Mouse (Mus musculus) ES-E14 (cell line): ENCODE measurements around the gene Zfp235. TPM values are rescaled to one million over a fixed set of nuclear protein-coding genes. Genes with fewer than 3 reads are reported as not detected.

Experiments used
- DNase-seq: peaks from one replicate; pipeline ENCODE4 v3.0.0-alpha.2; 2013; ENCODE audit warnings: low read depth, low spot score
- H3K27ac ChIP-seq: 2 replicates; pipeline ENCODE4 v1.5.1; 2012; ENCODE audit warnings: low read depth, mild to moderate bottlenecking, low read length, moderate library complexity, mixed read lengths; ENCODE audit not compliant: poor library complexity, insufficient read depth, severe bottlenecking
- H3K36me3 ChIP-seq: 2 replicates; pipeline ENCODE4 v1.6.1; 2012; ENCODE audit warnings: mild to moderate bottlenecking, low read length, moderate library complexity, mixed read lengths; ENCODE audit not compliant: control insufficient read depth, poor library complexity, insufficient read depth, severe bottlenecking
- H3K4me1 ChIP-seq, 2 experiments: fragments of 150-350 bp in 1 of 2; sonication (generic) in 1 of 2; 2 replicates each; pipeline ENCODE4 v1.6.1; 2012; ENCODE audit warnings: low read length in 2 of 2, mild to moderate bottlenecking in 1 of 2, mixed read lengths in 1 of 2; ENCODE audit not compliant: control insufficient read depth in 2 of 2, insufficient read depth in 2 of 2, poor library complexity in 1 of 2
- H3K4me3 ChIP-seq, 2 experiments: fragments of 150-350 bp in 1 of 2; sonication (generic) in 1 of 2; 2 replicates each; pipeline ENCODE4 v1.5.1; 2012; ENCODE audit warnings: low read length in 2 of 2, low read depth in 1 of 2, mild to moderate bottlenecking in 1 of 2, mixed read lengths in 1 of 2; ENCODE audit not compliant: insufficient read depth in 1 of 2, poor library complexity in 1 of 2, severe bottlenecking in 1 of 2
- H3K9ac ChIP-seq: 2 replicates; pipeline ENCODE4 v1.6.1; 2012; ENCODE audit warnings: low read depth, mild to moderate bottlenecking, low read length, mixed read lengths; ENCODE audit not compliant: poor library complexity, insufficient read depth, severe bottlenecking
- H3K9me3 ChIP-seq: fragments of 150-350 bp; sonication (generic); 2 replicates; pipeline ENCODE4 v1.6.1; 2012; ENCODE audit warnings: low read depth, mild to moderate bottlenecking, low read length; ENCODE audit not compliant: control insufficient read depth, insufficient read depth
- CHD2 ChIP-seq: IDR thresholded peaks from 2 replicates; pipeline ENCODE4 v1.6.1; 2014; ENCODE audit warnings: mild to moderate bottlenecking, low read depth, low read length, inconsistent platforms
- HCFC1 ChIP-seq: IDR thresholded peaks from 2 replicates; pipeline ENCODE4 v1.6.1; 2012; ENCODE audit warnings: low read length, inconsistent platforms, borderline replicate concordance; ENCODE audit not compliant: insufficient read depth
- MAFK ChIP-seq: IDR thresholded peaks from 2 replicates; pipeline ENCODE4 v1.6.1; 2014; ENCODE audit warnings: mild to moderate bottlenecking, low read depth, low read length, inconsistent platforms; ENCODE audit not compliant: insufficient read depth
- ZC3H11A ChIP-seq: IDR thresholded peaks from 2 replicates; pipeline ENCODE4 v1.6.1; 2012; ENCODE audit warnings: low read depth, mild to moderate bottlenecking, inconsistent platforms, low read length, borderline replicate concordance
- ZNF384 ChIP-seq: IDR thresholded peaks from 2 replicates; pipeline ENCODE4 v1.6.1; 2012; ENCODE audit warnings: low read depth, low read length, inconsistent platforms
- in situ Hi-C, 2 experiments: fragments of 600-800 bp; cut with MboI; formaldehyde crosslinking; loops; one replicate each; pipeline ENCODE4 v1.15.1; 2025; ENCODE audit warnings: low sequenced_read_pairs in 2 of 2, inconsistent platforms in 1 of 2; ENCODE audit not compliant: unreplicated experiment in 2 of 2
- total RNA-seq: library from RNA; depleted of rRNA; stranded (reverse); fragments of 300-350 nt; gene quantifications from 2 replicates; pipeline ENCODE4 v1.2.3, GENCODE M21; 2012

Gene Zfp235
- total RNA-seq, 1 experiment, result 4.8 TPM

GRCm38 (mm10) chr7:24172191-24172590 lies 38.2 kb downstream of the Zfp235 start:
- Histone ChIP-seq H3K36me3 (no peaks in the 10 kb centered on the region), H3K4me1 (no peaks in the 10 kb centered on the region), H3K27ac (no peak overlapping the region), H3K9me3 (no peaks in the 10 kb centered on the region), H3K9ac (no peak overlapping the region), H3K4me3 (no peak overlapping the region)
- TF ChIP-seq CHD2 (no peak), ZC3H11A (no peak), ZNF384 (no peak), HCFC1 (no peak), MAFK (no peak)
- in situ Hi-C loops, result no loop called here
- DNase-seq, result no peak

DNA sequence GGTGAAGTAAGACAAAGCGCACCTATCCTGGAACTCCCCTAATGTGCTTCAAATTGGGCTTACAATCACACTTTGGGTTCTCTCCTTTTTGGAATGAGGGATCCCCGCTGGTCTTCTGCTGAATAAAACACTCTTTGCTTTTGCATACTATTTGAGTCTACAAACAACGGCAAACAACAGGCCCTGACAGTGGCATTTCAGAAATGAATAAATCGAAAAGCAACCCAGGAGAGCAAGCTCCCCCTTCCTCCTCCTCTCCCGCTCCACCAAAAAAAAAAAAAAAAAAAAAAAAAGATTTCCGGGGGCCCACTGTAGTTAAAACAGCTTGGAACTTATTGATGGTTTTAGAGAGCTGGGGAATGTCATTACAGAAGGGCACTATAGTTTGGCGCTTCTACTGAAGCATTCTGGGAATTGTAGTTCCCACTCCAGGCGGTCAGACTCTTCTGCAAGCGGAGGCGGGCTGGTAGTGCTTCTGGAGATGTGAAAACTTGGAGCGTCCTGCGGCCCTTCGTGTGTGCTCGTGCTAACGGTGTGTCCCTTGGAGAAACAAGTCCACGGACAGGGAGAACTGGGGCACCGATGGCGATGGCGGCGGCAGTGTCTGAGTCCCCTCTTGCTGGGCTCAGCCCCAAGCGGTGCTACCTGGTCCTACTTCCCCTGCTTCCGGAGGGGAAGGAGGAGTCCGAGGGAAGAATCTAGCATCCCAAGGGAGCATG lies 40.8 kb downstream of the Zfp235 start, which contains the start of gene Zfp114:
Zfp114 (plus strand) TSS at position 443 of the 719 bp plus-strand sequence.
- peaks cover 2% of the 10 kb centered on the region; the same call in 1 of the 2 replicates for H3K36me3 ChIP-seq
- H3K9ac ChIP-seq, result peak within 1 kb of the TSS; percentile 77; the same call in 1 of the 2 replicates
- in situ Hi-C loops, result no loop called here
- no peaks in the 10 kb centered on the region for H3K9me3 ChIP-seq
- no peak within 1 kb of the TSS for H3K27ac ChIP-seq
- peak within 1 kb of the TSS; percentile 78 to 98 for H3K4me3 ChIP-seq
- DNase-seq, result peak; percentile 68
- H3K4me1 ChIP-seq, result peaks cover 0 to 3% of the 10 kb centered on the region in 2 experiments; a peak in 1 of 4 replicates
- no peak for TF ChIP-seq MAFK
- no peak for TF ChIP-seq ZNF384
- TF ChIP-seq ZC3H11A, result no peak
- peak; percentile 89 for TF ChIP-seq HCFC1
- TF ChIP-seq CHD2, result no peak

DNA sequence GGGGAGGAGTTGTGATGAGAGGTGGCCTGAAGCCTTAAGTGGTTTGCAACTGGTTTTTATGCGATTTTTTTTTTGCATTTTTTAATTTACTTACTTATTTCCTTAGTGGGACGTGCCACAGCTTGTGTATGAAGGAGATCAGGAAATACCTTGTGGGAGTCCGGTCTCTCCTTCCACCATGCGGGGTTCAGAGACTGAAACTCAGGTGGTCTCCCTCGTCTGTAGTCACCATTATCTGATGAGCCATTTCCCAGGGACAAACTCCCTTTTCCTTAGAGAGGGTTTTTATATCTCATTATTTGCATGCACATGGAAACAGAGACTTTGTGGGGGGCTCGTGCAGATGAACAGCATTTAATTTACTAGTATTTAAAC lies 41.4 kb downstream of the Zfp235 start:
- TF ChIP-seq CHD2 (no peak), ZC3H11A (no peak), HCFC1 (no peak), ZNF384 (no peak), MAFK (no peak)
- in situ Hi-C loops, result no loop called here
- peaks cover 0 to 3% of the 10 kb centered on the region in 2 experiments; a peak in 1 of 4 replicates for H3K4me1 ChIP-seq
- H3K4me3 ChIP-seq, result peak overlapping the region; percentile 78 to 98
- H3K27ac ChIP-seq, result no peak overlapping the region
- no peaks in the 10 kb centered on the region for H3K9me3 ChIP-seq
- H3K36me3 ChIP-seq, result peaks cover 2% of the 10 kb centered on the region; the same call in 1 of the 2 replicates
- no peak overlapping the region for H3K9ac ChIP-seq
- no peak for DNase-seq

- no peaks in the 10 kb centered on the region for H3K36me3 ChIP-seq
- in situ Hi-C loops, result no loop called here
- DNase-seq, result no peak
- no peaks in the 10 kb centered on the region for H3K9me3 ChIP-seq
- no peak overlapping the region for H3K4me3 ChIP-seq
- peaks cover 0 to 2% of the 10 kb centered on the region in 2 experiments; a peak in 2 of 4 replicates for H3K4me1 ChIP-seq
- TF ChIP-seq HCFC1 (no peak), ZNF384 (no peak), MAFK (no peak), ZC3H11A (no peak), CHD2 (no peak)
- H3K9ac ChIP-seq, result no peak overlapping the region
- no peak overlapping the region for H3K27ac ChIP-seq
Observed at GRCm38 (mm10) chr7:24187611-24188010, 53.6 kb downstream of the Zfp235 start.
